Mouse (Mus musculus) hindbrain, embryonic 11.5 days (tissue): ENCODE measurements around the gene Olfr204. TPM values are rescaled to one million over a fixed set of nuclear protein-coding genes. Genes with fewer than 3 reads are reported as not detected.
"Not testable (repeated sequence)": the region's sequence is repeated elsewhere in the genome, so short reads cannot be mapped to it uniquely, and the experiment has no call there.

Experiments used
- ATAC-seq: fragments of 200-750 bp; cut with Nextera tagmentation; 2 replicates; pipeline ENCODE4 v1.8.0; 2017; ENCODE audit warnings: mild to moderate bottlenecking, moderate TSS enrichment, moderate library complexity; ENCODE audit not compliant: low FRiP score
- DNase-seq: peaks from one replicate; pipeline ENCODE4 v3.0.0-alpha.2; 2015; ENCODE audit warnings: low spot score
- H3K27ac ChIP-seq: fragments of 300-500 bp; sonication (generic); 2 replicates; pipeline ENCODE4 v1.5.1; 2014; ENCODE audit warnings: mild to moderate bottlenecking, low read depth, low read length
- H3K27me3 ChIP-seq: fragments of 300-500 bp; sonication (generic); 2 replicates; pipeline ENCODE4 v1.6.1; 2014; ENCODE audit warnings: mild to moderate bottlenecking, low read length, moderate library complexity, mixed read lengths; ENCODE audit not compliant: control insufficient read depth, insufficient read depth
- H3K36me3 ChIP-seq: fragments of 300-500 bp; sonication (generic); 2 replicates; pipeline ENCODE4 v1.6.1; 2014; ENCODE audit warnings: mild to moderate bottlenecking, low read length, moderate library complexity, mixed read lengths; ENCODE audit not compliant: control insufficient read depth, insufficient read depth
- H3K4me1 ChIP-seq: fragments of 300-500 bp; sonication (generic); replicated peaks from 2 replicates; pipeline ENCODE4 v1.6.1; 2014; ENCODE audit warnings: low read length, mixed read lengths; ENCODE audit not compliant: control insufficient read depth, insufficient read depth
- H3K4me2 ChIP-seq: fragments of 300-500 bp; sonication (generic); replicated peaks from 2 replicates; pipeline ENCODE4 v1.6.1; 2014; ENCODE audit warnings: mild to moderate bottlenecking, low read depth, low read length
- H3K4me3 ChIP-seq: fragments of 300-500 bp; sonication (generic); 2 replicates; pipeline ENCODE4 v1.5.1; 2014; ENCODE audit warnings: low read depth, low read length
- H3K9ac ChIP-seq: fragments of 300-500 bp; sonication (generic); 2 replicates; pipeline ENCODE4 v1.6.1; 2014; ENCODE audit warnings: low read depth, low read length
- H3K9me3 ChIP-seq: fragments of 300-500 bp; sonication (generic); 2 replicates; pipeline ENCODE4 v1.6.1; 2016; ENCODE audit warnings: low read length; ENCODE audit not compliant: control insufficient read depth
- WGBS: fragments of 180-500 bp; shearing (Covaris S2); extraction: QIAGEN DNeasy Blood & Tissue Kit; methylation state at CpG from one replicate; pipeline ENCODE4 v1.1.7; 2014; 5-methylcytosine and 5-hydroxymethylcytosine counted together
- polyA plus RNA-seq: library from polyadenylated mRNA; unstranded; fragments of >200 nt; fragmentation: Nextera tagmentation; extraction: Ambion mirVana; gene quantifications from 2 replicates; pipeline ENCODE4 v1.2.1, GENCODE M21; 2014

Gene Olfr204
- polyA plus RNA-seq, 1 experiment from 2014 or later = not detected

DNA sequence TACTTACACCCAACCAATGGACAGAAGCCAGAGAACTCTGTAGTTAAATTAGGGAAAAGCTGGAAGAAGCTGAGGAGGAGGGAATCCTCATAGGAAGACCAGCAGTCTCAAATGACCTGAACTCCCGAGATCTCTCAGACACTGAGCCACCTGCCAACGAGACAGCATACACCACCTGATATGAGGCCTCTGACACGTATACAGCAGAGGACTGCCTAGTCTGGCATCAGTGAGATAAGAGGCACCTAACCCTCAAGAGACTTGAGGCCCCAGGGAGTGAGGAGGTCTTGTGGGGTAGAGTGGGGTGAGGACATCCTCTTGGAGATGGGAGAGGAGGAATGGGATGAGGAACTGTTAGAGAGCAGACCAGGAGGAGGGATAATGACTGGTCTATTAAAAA lies 37.5 kb downstream of the Olfr204 start:
- no peaks in the 10 kb centered on the region for H3K4me1 ChIP-seq
- WGBS = 75% methylated on average over 3 of the region's 3 CpGs
- DNase-seq (no peak), ATAC-seq (no peak)
- no peak overlapping the region for H3K27ac ChIP-seq
- H3K27me3 ChIP-seq = no peaks in the 10 kb centered on the region
- H3K4me2 ChIP-seq = no peak overlapping the region
- no peak overlapping the region for H3K9ac ChIP-seq
- no peaks in the 10 kb centered on the region for H3K9me3 ChIP-seq
- no peaks in the 10 kb centered on the region for H3K36me3 ChIP-seq
- no peak overlapping the region for H3K4me3 ChIP-seq

DNA sequence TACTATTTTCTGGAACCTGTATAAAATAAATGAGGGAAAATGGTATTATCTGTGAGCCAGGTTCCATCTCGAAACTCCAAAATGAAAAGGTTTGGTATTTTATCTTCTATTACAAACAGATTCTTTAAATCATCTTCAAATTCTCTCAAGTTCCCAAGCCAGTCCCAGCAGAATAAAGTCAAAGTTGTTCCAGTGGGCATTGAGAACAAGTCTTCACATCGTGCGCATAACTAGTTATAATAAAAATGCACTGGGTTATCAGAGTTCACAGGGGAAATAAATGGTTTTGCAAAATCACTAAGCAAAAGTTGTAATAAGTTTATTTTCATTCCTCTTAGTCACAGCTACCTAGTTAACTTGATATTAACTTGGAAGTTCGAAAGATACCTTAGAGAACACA lies 45.5 kb downstream of the Olfr204 start, which contains the start of gene Olfr201:
Olfr201 (minus strand) TSS at position 101 of the 400 bp plus-strand sequence.
- DNase-seq, H3K9ac ChIP-seq, H3K36me3 ChIP-seq, H3K4me3 ChIP-seq, H3K9me3 ChIP-seq, H3K4me2 ChIP-seq, H3K27ac ChIP-seq, H3K27me3 ChIP-seq, ATAC-seq, H3K4me1 ChIP-seq: not testable (repeated sequence)
- WGBS = 90% methylated on average over 4 of the region's 4 CpGs

DNA sequence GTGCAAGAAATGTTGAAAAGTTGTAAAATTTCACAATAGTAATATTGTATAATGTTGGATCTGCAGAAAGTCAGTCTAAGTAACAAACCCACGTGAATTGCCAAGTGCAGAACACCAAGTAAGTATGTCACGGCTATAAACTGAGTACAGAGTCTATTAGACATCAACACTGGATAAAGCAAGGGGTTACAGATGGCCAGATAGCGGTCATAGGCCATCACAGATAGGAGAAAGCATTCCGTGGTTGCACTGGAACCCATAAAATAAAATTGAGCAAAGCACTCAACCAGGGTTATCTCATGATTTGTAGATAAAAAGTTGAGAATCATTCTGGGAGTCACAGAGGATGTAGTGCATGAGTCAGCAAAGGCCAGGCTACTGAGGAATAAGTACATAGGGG lies 49.0 kb downstream of the Olfr204 start:
- DNase-seq, H3K27me3 ChIP-seq, ATAC-seq, H3K4me2 ChIP-seq, H3K4me3 ChIP-seq, H3K36me3 ChIP-seq, H3K9me3 ChIP-seq, H3K9ac ChIP-seq, H3K4me1 ChIP-seq, H3K27ac ChIP-seq: not testable (repeated sequence)
- 77% methylated on average over 4 of the region's 4 CpGs for WGBS

Other genes with a start within 250 kb of the Olfr204 start
- not detected in 2 replicates for gene Olfr190, start 240.2 kb downstream of the Olfr204 start, polyA plus RNA-seq
- not detected in 2 replicates for gene Olfr191, start 228.4 kb downstream of the Olfr204 start, polyA plus RNA-seq
- not detected in 2 replicates for gene Olfr193, start 206.4 kb downstream of the Olfr204 start, polyA plus RNA-seq
- not detected in 2 replicates for gene Olfr194, start 197.2 kb downstream of the Olfr204 start, polyA plus RNA-seq
- gene Olfr195, start 171.2 kb downstream of the Olfr204 start, polyA plus RNA-seq = not detected in 2 replicates
- not detected in 2 replicates for gene Olfr196, start 147.8 kb downstream of the Olfr204 start, polyA plus RNA-seq
- gene Olfr198, start 114.7 kb downstream of the Olfr204 start, polyA plus RNA-seq = not detected in 2 replicates
- gene Olfr199, start 98.5 kb downstream of the Olfr204 start, polyA plus RNA-seq = 0.12 TPM in 1 of 2 replicates, not detected in the other
- gene Olfr201, start 45.6 kb downstream of the Olfr204 start, polyA plus RNA-seq = not detected in 2 replicates
- not detected in 2 replicates for gene Olfr202, start 31.5 kb downstream of the Olfr204 start, polyA plus RNA-seq
- gene Olfr203, start 19.4 kb downstream of the Olfr204 start, polyA plus RNA-seq = not detected in 2 replicates
- not detected in 2 replicates for gene Olfr205, start 12.9 kb upstream of the Olfr204 start, polyA plus RNA-seq
- gene Olfr206, start 31.0 kb upstream of the Olfr204 start, polyA plus RNA-seq = not detected in 2 replicates
- not detected in 2 replicates for gene Olfr209, start 45.7 kb upstream of the Olfr204 start, polyA plus RNA-seq
- gene Gabrr3, start 89.1 kb upstream of the Olfr204 start, polyA plus RNA-seq = 0.12 TPM in 1 of 2 replicates, not detected in the other
- gene Riox2, start 153.5 kb upstream of the Olfr204 start, polyA plus RNA-seq = 24.0 and 26.6 TPM in 2 replicates